Mouse (Mus musculus): Measurements from ENCODE around the gene Kcnk1.

The Kcnk1 gene

DNA sequence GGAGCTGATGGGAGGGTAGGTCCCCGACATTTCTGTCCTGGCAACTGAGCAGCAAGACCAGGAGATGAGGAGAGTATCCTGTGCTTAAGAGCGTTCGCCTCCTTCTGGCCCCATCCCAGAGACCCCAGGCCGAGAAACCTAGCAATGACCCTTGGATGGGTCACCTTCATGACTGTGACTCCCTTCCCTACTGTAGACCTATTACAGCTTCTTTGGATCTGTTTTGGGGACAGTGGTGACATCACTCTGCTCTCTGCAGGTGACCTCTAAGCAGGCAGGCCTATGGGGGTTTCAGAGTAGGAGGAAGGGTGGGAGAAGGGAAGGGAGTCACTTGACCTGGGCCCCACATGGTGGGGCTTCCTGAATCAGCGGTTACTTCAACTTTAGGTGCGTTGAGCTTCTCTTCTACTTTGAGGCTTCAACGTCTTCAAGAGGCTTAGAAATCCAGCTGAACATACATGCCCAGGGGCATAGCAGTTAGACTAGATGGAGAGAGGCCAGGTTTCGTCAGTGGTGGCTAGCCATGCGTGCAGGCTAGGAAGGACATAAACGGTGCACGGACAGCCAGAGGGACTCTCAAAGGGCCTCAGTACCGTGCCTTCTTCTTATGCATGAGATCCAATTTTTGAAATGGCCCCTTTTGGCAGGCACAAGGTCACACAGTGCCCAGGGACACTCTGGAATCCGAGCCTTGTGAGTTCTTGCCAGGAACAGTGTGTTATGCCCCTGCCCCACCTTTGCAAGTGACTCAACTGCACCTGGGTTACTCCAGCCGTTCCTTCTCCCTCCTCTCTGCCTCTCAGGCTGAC, 1.3 kb downstream of the Kcnk1 start:
- DNase-seq (ENCODE audit: low read depth, low spot score) = no peak

DNA sequence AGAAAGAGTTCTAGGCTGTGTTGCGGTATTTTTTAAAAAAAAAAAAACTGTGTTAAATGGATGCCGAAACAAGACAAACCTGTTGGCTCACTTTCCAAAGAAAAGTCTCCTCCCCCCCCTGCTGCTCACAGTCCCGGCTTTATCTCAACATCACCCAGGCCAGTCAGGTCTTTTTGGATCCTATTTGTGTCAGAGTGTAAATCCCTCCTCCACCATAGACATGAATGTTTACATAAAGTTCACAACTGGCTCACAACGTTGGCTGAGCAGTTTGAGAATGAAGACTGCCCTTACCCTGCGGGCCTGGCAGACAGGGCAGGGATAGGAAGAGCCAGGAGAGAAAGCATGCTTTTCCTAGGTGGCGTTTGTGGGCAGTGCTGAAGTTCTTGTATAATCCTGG, 2.0 kb downstream of the Kcnk1 start:
- DNase-seq (ENCODE audit: low read depth, low spot score) = no peak

DNA sequence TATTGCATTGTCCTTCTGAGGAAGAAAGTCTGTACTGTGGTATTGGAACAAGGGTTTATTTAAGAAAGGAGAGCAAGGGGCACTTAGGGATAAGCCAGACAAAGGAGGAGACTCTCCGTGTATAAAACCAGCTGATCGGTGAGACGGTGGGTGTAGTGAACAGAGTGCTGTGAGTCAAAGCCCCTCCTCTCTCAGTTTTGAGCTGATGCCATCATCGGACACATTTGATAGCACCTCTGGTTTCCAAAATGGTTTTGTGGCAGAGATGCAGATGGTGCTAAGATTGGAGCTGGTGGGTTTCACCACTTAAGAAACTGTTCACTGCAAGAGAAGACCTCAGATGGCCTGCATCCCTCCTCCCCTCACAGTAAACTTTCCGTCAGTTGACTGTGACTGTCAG, 2.6 kb downstream of the Kcnk1 start:
- no peak for DNase-seq (ENCODE audit: low read depth, low spot score)

DNA sequence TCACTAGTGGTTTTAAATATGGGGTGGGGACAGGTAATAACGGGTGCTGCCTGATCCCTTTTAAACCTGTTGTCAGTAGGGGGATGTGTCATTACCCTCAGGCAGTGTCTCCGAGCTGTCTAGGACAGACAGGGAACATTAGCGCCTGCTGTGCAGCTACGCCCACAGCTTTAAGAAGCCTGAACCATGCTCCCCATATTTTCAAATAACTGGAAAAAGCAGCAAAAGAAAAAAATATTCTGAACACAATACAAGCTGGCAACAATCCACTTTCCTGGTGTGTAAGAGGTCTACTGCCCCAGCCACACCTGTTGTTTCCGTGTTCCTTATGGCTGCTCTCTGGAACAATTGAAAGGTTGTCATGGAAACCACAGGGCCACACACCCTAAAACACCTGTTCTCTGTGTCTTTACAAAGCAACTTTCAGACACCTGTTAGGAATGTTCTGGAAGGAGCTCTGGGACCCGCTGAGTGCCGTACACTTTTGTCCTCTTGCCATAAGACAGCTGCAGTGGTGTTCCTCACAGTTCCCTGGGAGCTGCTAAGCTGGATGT, 4.9 kb downstream of the Kcnk1 start:
- no peak for DNase-seq (ENCODE audit: low read depth, low spot score)

DNA sequence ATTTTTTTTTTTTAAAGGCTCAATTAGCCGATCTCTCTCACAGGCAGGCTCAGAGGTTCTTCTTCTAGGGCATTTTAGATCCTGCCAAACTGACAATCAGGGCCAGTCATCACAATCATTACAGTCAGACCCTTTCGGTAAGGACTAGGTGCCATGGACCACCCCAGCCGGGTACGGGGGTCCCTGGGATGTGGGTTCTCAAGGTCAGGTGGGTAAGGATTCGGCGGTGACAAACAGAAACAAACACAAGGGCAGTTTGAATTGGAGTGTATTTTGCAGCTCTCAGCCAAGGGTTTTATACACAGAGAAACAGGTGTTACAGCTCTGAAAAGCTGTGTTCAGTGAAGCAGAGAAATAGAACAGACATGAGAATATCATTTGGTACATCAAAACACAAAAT, 8.6 kb downstream of the Kcnk1 start:
- DNase-seq (ENCODE audit: low read depth, low spot score) = no peak

DNA sequence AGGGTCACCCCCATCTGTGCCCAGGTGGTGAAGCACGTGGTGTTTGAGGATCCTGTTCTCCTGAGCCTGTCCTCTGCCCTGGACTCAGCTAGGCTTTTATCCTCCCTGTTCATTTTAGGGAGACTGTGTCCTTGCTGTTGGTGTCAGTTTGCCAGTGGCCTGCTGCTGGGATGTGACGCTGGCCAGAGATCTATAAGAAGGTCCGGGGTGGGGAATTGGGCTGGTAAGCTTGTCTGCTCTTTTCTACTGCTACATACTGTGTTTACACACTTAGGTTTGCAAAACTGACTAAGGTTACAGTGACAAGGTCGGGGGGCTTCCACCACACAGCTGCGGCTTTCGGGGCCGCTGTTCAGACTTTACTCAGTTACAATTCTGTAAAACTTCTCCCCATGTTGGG, 10.0 kb downstream of the Kcnk1 start:
- DNase-seq (ENCODE audit: low read depth, low spot score) = no peak

DNA sequence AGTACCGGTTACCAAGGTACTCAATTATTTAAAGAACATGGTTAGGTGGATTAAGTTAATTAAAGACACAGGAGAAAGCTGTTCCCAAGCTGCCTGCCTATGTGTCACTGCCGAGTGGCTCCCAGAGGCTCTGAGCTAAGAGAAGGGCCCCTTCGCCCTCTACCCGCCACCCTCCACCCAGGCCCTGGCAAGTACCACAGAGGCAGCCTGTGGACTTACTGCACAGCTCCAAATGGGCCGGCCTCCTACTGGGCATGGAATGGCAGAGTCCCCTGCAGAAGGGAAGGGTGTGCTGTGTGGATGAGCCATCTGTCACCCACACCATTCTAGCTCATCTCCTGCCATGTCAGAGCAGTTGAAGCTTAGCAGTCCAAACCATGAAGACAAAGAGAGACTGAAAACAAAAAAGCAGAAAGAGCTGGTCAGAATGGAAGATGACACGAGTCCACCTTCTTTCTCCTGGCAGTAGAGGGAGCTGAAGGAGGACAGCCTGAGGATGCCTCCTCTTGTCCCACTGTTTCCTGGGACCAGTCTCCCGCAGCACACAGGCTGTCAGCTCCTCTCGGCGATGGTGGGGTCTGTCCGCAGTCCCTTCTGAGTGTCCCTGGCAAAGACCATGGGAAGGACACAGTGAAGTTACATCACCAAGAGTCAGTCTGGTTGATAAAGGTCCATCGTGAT, 11.5 kb downstream of the Kcnk1 start:
- no peak for DNase-seq (ENCODE audit: low read depth, low spot score)

- no peak for DNase-seq (ENCODE audit: low read depth, low spot score)
Observed at GRCm38 (mm10) chr8:126007538-126008330, 12.8 kb downstream of the Kcnk1 start.

DNA sequence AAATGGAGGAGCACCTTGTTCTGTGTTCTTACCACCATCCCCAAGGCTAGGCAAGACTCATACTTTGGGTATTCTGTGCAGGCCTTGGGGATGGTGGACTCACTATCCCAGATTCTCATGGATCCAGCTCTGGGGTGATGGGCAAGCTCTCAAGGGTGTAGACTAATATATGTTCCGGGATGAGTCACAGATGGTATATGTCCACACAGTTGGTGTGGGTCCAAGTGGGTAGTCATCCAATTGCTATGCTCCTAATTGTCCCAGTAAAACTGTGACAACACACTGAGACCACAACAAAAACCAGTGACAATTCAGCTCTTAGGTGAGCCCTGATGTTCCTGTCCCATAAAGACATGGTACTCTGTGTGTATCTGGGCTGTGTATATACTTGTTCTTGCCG, 14.0 kb downstream of the Kcnk1 start:
- DNase-seq (ENCODE audit: low read depth, low spot score) = no peak

DNA sequence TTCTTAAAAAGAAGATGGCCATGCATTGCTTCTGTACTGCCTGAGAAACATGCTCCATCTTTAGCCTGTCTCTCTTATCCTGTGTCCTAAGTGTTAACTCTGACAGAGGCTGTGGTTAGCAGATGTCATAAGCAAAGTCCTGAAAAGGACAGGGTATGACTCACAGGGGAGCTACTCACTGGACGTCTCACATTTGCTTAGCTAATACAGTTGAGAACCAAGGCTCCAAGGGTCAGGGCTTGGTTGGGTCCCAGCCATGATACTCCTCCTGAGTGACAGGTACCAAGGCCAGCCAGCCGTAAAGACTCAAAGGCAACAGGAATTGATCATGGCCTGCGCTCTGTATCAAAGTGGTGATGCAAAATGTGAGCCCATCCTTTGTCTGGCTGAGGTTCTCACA, 15.9 kb downstream of the Kcnk1 start:
- DNase-seq (ENCODE audit: low read depth, low spot score) = no peak

GRCm38 (mm10) chr8:126012334-126012733, 17.4 kb downstream of the Kcnk1 start:
- no peak for DNase-seq (ENCODE audit: low read depth, low spot score)

DNA sequence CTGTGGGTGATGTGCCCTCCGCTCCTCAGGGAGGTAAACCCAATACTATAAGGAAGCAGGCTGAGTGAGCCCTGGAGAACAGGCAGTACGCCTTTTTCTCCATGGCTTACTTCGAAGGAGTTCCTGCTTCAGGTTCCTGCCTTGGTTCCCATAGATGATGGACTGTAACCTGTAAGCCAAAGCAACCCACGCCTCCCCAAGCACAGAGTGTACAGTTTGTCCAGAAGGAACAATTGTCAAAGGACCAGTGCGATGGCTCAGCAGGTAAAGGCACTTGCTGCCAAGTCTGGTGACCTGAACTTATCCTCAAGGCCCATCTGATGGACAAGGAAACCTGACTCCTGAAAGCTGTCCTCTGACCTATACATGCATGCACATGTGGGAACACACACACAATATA, 18.7 kb downstream of the Kcnk1 start:
- no peak for DNase-seq (ENCODE audit: low read depth, low spot score)

- no peak for DNase-seq (ENCODE audit: low read depth, low spot score)
Observed at GRCm38 (mm10) chr8:126021932-126022331, 27.0 kb downstream of the Kcnk1 start.

DNA sequence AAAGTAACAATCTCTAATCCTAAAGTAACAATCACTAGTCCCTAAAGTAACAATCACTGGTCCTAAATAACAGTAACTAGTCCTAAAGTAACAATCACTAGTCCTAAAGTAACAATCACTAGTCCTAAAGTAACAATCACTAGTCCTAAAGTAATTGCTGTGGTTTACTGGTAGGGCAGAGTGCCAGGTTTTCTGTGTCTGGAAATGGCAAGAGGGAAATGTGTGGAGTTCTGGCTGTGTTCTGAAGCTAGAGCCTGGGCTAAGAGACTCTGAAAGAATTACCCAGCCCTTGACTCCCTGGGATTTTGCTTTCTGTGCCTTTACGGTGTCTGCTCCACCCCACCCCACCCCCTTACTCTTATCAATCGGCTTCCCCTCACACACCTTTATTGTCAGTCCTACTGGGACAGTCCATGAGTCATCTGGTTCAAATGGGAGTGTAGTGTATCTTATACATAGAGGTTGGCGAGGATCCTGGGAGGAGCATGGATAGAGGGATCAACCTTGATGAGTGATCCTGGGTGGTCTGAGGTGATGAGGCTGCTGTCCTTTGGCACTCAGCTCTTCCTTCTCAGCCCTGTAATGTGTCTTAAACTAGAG, 28.8 kb downstream of the Kcnk1 start:
- no peak for DNase-seq (ENCODE audit: low read depth, low spot score)

GRCm38 (mm10) chr8:126024891-126025290, 29.9 kb downstream of the Kcnk1 start:
- DNase-seq (ENCODE audit: low read depth, low spot score) = no peak

GRCm38 (mm10) chr8:126026121-126026520, 31.2 kb downstream of the Kcnk1 start:
- no peak for DNase-seq (ENCODE audit: low read depth, low spot score)

DNA sequence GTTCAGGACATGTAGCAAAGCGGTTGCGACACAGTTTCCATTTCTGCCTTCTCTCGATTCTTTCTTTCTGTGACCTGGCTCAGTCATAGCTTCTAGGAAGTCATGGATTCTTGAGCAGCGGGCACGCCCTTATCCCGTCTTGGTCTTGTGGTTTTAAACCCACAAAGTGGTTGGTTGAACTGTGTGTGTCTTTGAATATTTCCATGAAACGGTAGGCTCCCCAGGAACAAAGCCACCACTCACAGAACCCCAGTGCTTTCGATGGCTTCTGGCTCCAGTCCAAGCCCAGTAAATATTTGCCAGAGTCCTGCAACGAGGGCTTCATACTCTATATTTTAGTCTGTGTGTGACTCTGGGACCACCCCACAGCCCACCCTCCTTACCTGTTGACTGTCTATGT, 31.6 kb downstream of the Kcnk1 start:
- DNase-seq (ENCODE audit: low read depth, low spot score) = no peak

DNA sequence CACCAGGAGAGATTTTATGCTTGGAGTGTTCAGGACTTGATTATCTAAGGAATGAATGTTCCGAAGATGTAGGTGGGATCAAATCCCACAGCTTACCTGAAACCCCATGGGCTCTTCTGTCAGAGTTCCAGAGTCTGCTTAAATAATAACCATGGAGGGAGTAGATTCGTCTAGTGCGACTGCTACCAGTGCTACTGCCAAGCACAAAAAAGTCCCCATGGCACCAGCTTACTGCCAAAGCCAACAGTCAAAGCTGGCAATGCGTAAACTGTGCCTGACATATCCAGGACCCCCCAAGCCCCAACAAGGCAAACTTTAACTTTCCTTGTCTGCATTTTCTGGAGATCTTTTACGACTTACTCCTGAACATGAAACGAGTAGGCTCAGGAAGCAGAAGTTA, 32.5 kb downstream of the Kcnk1 start:
- DNase-seq (ENCODE audit: low read depth, low spot score) = no peak

DNA sequence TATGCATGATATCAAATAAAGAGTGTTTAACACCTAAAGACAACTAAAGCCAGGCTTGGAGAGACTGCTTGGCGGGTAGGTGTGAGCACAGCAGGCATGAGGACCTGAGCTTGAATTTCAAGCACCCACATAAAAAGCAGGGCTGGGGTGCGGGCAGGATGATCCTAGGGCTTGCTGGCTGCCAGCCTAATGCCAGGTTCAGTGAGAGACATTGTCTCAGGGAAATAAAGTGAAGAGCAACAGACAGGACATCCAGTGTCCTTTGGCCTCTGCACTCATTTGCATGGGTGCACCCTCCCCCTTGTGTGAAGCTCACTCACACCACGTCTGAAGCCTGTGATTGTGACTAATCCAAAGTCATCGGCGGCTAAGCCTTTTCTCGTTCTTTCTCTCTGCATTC, 34.0 kb downstream of the Kcnk1 start:
- no peak for DNase-seq (ENCODE audit: low read depth, low spot score)

- no peak for DNase-seq (ENCODE audit: low read depth, low spot score)
Observed at GRCm38 (mm10) chr8:126032776-126033175, 37.8 kb downstream of the Kcnk1 start.

DNA sequence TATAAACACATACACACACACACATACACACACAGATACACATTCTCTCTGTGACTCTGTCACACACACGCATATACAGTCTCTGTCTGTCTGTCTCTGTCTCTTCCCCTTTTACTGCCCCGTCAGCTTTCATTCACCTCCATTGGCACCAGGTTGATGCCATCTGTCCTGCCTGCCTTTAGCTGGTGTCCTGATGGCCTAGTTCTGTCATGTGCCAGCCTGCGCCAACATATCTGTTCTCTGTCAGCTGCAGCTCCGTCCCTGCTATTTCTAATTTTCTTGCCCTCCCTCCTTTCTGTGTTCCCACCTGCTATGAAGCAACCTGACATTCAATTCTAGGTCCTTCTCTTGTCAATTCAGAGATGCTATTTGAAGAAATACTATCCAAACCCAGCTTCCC, 40.1 kb downstream of the Kcnk1 start:
- DNase-seq (ENCODE audit: low read depth, low spot score) = no peak

- no peak for DNase-seq (ENCODE audit: low read depth, low spot score)
Observed at GRCm38 (mm10) chr8:126036340-126036739, 41.4 kb downstream of the Kcnk1 start.

Measured in embryo, embryonic 11.5 days (tissue).